Mouse (Mus musculus) neural tube, embryonic 12.5 days (tissue): Measurements from ENCODE around the gene Sval2. TPM values are rescaled to one million over a fixed set of nuclear protein-coding genes. Genes with fewer than 3 reads are reported as not detected.

ENCODE experiments used
- ATAC-seq: fragments of 200-750 bp; cut with Nextera tagmentation; 2 replicates; pipeline ENCODE4 v1.8.0; 2017; ENCODE audit warnings: low read depth, mild to moderate bottlenecking, moderate TSS enrichment, moderate library complexity; ENCODE audit not compliant: low FRiP score
- H3K27ac ChIP-seq: fragments of 300-500 bp; sonication (generic); 2 replicates; pipeline ENCODE4 v1.5.1; 2016
- H3K27me3 ChIP-seq: fragments of 300-500 bp; sonication (generic); replicated peaks from 2 replicates; pipeline ENCODE4 v1.6.1; 2016; ENCODE audit warnings: mild to moderate bottlenecking
- H3K36me3 ChIP-seq: fragments of 300-500 bp; sonication (generic); 2 replicates; pipeline ENCODE4 v1.6.1; 2016; ENCODE audit warnings: mild to moderate bottlenecking
- H3K4me1 ChIP-seq: fragments of 300-500 bp; sonication (generic); 2 replicates; pipeline ENCODE4 v1.6.1; 2016
- H3K4me2 ChIP-seq: fragments of 300-500 bp; sonication (generic); replicated peaks from 2 replicates; pipeline ENCODE4 v1.6.1; 2016; ENCODE audit warnings: mild to moderate bottlenecking
- H3K4me3 ChIP-seq: fragments of 300-500 bp; sonication (generic); 2 replicates; pipeline ENCODE4 v1.5.1; 2016
- H3K9ac ChIP-seq: fragments of 300-500 bp; sonication (generic); 2 replicates; pipeline ENCODE4 v1.6.1; 2016; ENCODE audit warnings: mild to moderate bottlenecking
- H3K9me3 ChIP-seq: fragments of 300-500 bp; sonication (generic); 2 replicates; pipeline ENCODE4 v1.6.1; 2016; ENCODE audit warnings: mild to moderate bottlenecking
- WGBS: fragments of 180-500 bp; shearing (Covaris S2); methylation state at CpG from one replicate; pipeline ENCODE4 v1.1.7; 2016; 5-methylcytosine and 5-hydroxymethylcytosine counted together
- polyA plus RNA-seq: library from polyadenylated mRNA; unstranded; fragments of >200 nt; fragmentation: Nextera tagmentation; extraction: Ambion mirVana; gene quantifications from 2 replicates; pipeline ENCODE4 v1.2.1, GENCODE M21; 2016

The Sval2 gene
- polyA plus RNA-seq: not detected in 2 replicates

GRCm38 (mm10) chr6:41852689-41853088 is at the start of gene Sval2:
Gene Sval2 (plus strand): TSS chr6:41852989.
- no peak within 1 kb of the TSS for H3K4me2 ChIP-seq
- H3K4me1 ChIP-seq: no peaks in the 10 kb centered on the region
- no peak for ATAC-seq
- no peak within 1 kb of the TSS for H3K4me3 ChIP-seq
- no peaks in the 10 kb centered on the region for H3K36me3 ChIP-seq
- H3K9ac ChIP-seq: no peak within 1 kb of the TSS
- H3K27ac ChIP-seq: no peak within 1 kb of the TSS
- no peaks in the 10 kb centered on the region for H3K27me3 ChIP-seq
- WGBS: 87% methylated on average over 3 of the region's 3 CpGs
- H3K9me3 ChIP-seq: no peaks in the 10 kb centered on the region

GRCm38 (mm10) chr6:41824086-41824485 is 28.7 kb upstream of the Sval2 start:
- H3K4me2 ChIP-seq: no peak overlapping the region
- no peaks in the 10 kb centered on the region for H3K27me3 ChIP-seq
- H3K9ac ChIP-seq: no peak overlapping the region
- no peak overlapping the region for H3K4me3 ChIP-seq
- H3K9me3 ChIP-seq: no peaks in the 10 kb centered on the region
- ATAC-seq: no peak
- no peaks in the 10 kb centered on the region for H3K4me1 ChIP-seq
- no peak overlapping the region for H3K27ac ChIP-seq
- H3K36me3 ChIP-seq: no peaks in the 10 kb centered on the region

GRCm38 (mm10) chr6:41829516-41829915 is 23.3 kb upstream of the Sval2 start:
- Histone ChIP-seq H3K4me1 (no peaks in the 10 kb centered on the region), H3K27ac (no peak overlapping the region), H3K4me3 (no peak overlapping the region), H3K27me3 (no peaks in the 10 kb centered on the region), H3K36me3 (no peaks in the 10 kb centered on the region), H3K9ac (no peak overlapping the region), H3K9me3 (no peaks in the 10 kb centered on the region), H3K4me2 (no peak overlapping the region)
- no peak for ATAC-seq
- 90% methylated on average over 2 of the region's 2 CpGs for WGBS

GRCm38 (mm10) chr6:41847235-41847634 is 5.6 kb upstream of the Sval2 start, which contains the start of gene Pip:
Gene Pip (plus strand): TSS chr6:41847535.
- no peaks in the 10 kb centered on the region for H3K36me3 ChIP-seq
- no peaks in the 10 kb centered on the region for H3K9me3 ChIP-seq
- H3K9ac ChIP-seq: no peak within 1 kb of the TSS
- no peak for ATAC-seq
- WGBS: 85% methylated on average over 2 of the region's 2 CpGs
- H3K27ac ChIP-seq: no peak within 1 kb of the TSS
- no peak within 1 kb of the TSS for H3K4me2 ChIP-seq
- no peaks in the 10 kb centered on the region for H3K4me1 ChIP-seq
- no peak within 1 kb of the TSS for H3K4me3 ChIP-seq
- H3K27me3 ChIP-seq: no peaks in the 10 kb centered on the region

- Histone ChIP-seq H3K4me1 (no peaks in the 10 kb centered on the region), H3K4me3 (no peak overlapping the region), H3K36me3 (no peaks in the 10 kb centered on the region), H3K27me3 (no peaks in the 10 kb centered on the region), H3K4me2 (no peak overlapping the region), H3K9me3 (no peaks in the 10 kb centered on the region), H3K27ac (no peak overlapping the region), H3K9ac (no peak overlapping the region)
- ATAC-seq: no peak
- WGBS: 85% methylated on average over 2 of the region's 2 CpGs
Observed at GRCm38 (mm10) chr6:41864038-41864437, 11.2 kb downstream of the Sval2 start.

- no peaks in the 10 kb centered on the region for H3K9me3 ChIP-seq
- H3K4me1 ChIP-seq: no peaks in the 10 kb centered on the region
- no peak overlapping the region for H3K9ac ChIP-seq
- H3K36me3 ChIP-seq: no peaks in the 10 kb centered on the region
- H3K27me3 ChIP-seq: no peaks in the 10 kb centered on the region
- H3K27ac ChIP-seq: no peak overlapping the region
- WGBS: 94% methylated on average over 5 of the region's 5 CpGs
- H3K4me2 ChIP-seq: no peak overlapping the region
- ATAC-seq: no peak
- no peak overlapping the region for H3K4me3 ChIP-seq
Observed at GRCm38 (mm10) chr6:41911625-41912024, 58.8 kb downstream of the Sval2 start.

Other genes starting within 250 kb of the Sval2 start
- 22.7 and 23.6 TPM in 2 replicates for gene Ephb6, start 247.5 kb upstream of the Sval2 start, polyA plus RNA-seq
- 0.49 and 0.57 TPM in 2 replicates for gene Trpv6, start 216.6 kb upstream of the Sval2 start, polyA plus RNA-seq
- gene Trpv5, start 172.2 kb upstream of the Sval2 start, polyA plus RNA-seq: not detected in 2 replicates
- not detected in 2 replicates for gene Llcfc1, start 168.6 kb upstream of the Sval2 start, polyA plus RNA-seq
- gene Kel, start 148.7 kb upstream of the Sval2 start, polyA plus RNA-seq: 6.5 and 7.6 TPM in 2 replicates
- gene Olfr459, start 77.8 kb upstream of the Sval2 start, polyA plus RNA-seq: not detected in 2 replicates
- gene Pip, start 5.5 kb upstream of the Sval2 start, polyA plus RNA-seq: not detected in 2 replicates
- gene Sval1, start 98.6 kb downstream of the Sval2 start, polyA plus RNA-seq: not detected in 2 replicates
- gene Sval3, start 115.2 kb downstream of the Sval2 start, polyA plus RNA-seq: not detected in 2 replicates
- not detected in 2 replicates for gene Sva, start 185.4 kb downstream of the Sval2 start, polyA plus RNA-seq